In the genomic region with DNA sequence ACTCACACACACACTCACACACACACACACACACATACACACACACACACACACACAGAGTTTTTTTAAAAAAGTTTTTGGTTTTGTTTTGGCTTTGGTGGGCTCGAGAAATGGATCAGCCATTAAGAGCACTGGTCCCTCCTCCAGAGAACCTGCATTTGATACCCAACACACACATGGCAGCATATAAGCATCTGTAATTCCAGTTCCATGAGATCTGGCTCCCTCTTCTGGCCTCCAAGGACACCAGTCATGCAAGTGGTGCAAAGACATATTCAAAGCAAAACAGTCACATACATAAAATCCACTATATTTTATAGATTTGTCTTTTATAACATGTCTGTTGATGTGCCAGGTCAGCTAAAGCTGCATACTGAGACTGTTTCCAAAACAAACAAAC, we compare ENCODE assay signal across 9 mouse cellular contexts. TPM values are rescaled to one million over a fixed set of nuclear protein-coding genes. Genes with fewer than 3 reads are reported as not detected.
DNase-seq lines count a peak whose midpoint lies in the region; TF ChIP-seq lines count a peak whose summit lies in the region.
"Had no signal": no experiment of that assay in that cellular context is flagged by ENCODE, and none has a peak within 500 bp of the region (broad histone marks: within the 10 kb centered on the region; RNA-seq: fewer than 3 reads in every experiment).

No protein-coding gene starts in this region.

- H3K27me3 ChIP-seq in heart, adult 2 months (ENCODE audit: control insufficient read depth, insufficient read depth, low read length) = no peaks in the 10 kb centered on the region
- H3K27me3 ChIP-seq: neural tube, embryonic 12.5 days had no signal

- no peak overlapping the region for H3K9ac ChIP-seq in heart, adult 2 months (ENCODE audit: low read depth, low read length)
- H3K9ac ChIP-seq: neural tube, embryonic 12.5 days had no signal

- TF ChIP-seq EP300 in heart, adult 2 months (IDR thresholded peaks at IDR 0.05; ENCODE audit: insufficient read depth, low read depth, low read length) = no peak

- H3K4me1 ChIP-seq in heart, adult 2 months (ENCODE audit: control insufficient read depth, insufficient read depth, low read length) = no peaks in the 10 kb centered on the region; the same call in 1 of the 2 replicates

- H3K36me3 ChIP-seq in heart, adult 2 months (ENCODE audit: control insufficient read depth, insufficient read depth, low read length) = peaks cover 4% of the 10 kb centered on the region

- H3K4me3 ChIP-seq in heart, adult 2 months = no peak overlapping the region
- H3K4me3 ChIP-seq: neural tube, embryonic 12.5 days had no signal

- 59% methylated on average over 1 of the region's 1 CpGs for WGBS in heart, adult 2 months

- H3K79me2 ChIP-seq in heart, adult 2 months (replicated peaks; ENCODE audit: control insufficient read depth, insufficient read depth, low read length) = no peaks in the 10 kb centered on the region

- TF ChIP-seq POLR2A in heart, adult 2 months (IDR thresholded peaks at IDR 0.05; ENCODE audit: insufficient read depth, low read depth, low read length) = no peak

- TF ChIP-seq CTCF in heart, adult 2 months (IDR thresholded peaks at IDR 0.05) = peak; percentile 77

- no peak for DNase-seq in heart, adult 2 months
- DNase-seq in heart, postnatal 36 days = no peak
- peak; percentile 40 for DNase-seq in 3134 (ENCODE audit: extremely low read depth, insufficient read length, low spot score)
- peak; percentile 40 for DNase-seq in Muller cell, postnatal 12 days (ENCODE audit: inconsistent ontology term)
- peak; percentile 39 for DNase-seq in kidney, postnatal 14 days
- DNase-seq in ovary, postnatal 14 days (ENCODE audit: low spot score) = no peak
- no peak for DNase-seq in spleen, adult 18-20 months
- no peak for DNase-seq in frontal cortex, postnatal 14 days (ENCODE audit: low spot score in 2 of 2)

- intact Hi-C loops in heart, adult 2 months (cut with DNase I) = loop anchor here (2.0 kb wide), 1 partner anchor 179 kb away; no protein-coding TSS in a partner anchor
- intact Hi-C loops in heart, postnatal 36 days (cut with DNase I) = loop anchor here (1.0 kb wide), 1 partner anchor 179 kb away; no protein-coding TSS in a partner anchor

- H3K27ac ChIP-seq in heart, adult 2 months = no peak overlapping the region
- H3K27ac ChIP-seq: neural tube, embryonic 12.5 days had no signal

RNA-seq across cellular contexts. Expression of gene Dcaf5, which starts 58.8 kb away (rescaled TPM):
- total RNA-seq in heart, adult 2 months (2021) = 10 to 100 TPM; 32.4 to 38.1 TPM
- 15.9 and 24.9 TPM in 2 replicates for polyA plus RNA-seq in heart, adult 2 months (2012; rRNA removed)
- 10 to 100 TPM; 38.4 TPM for total RNA-seq in heart, postnatal 36 days (2021)

Comparison
In these comparisons a context has a peak if more than half of its experiments do, and no peak if none do; other contexts are left out.
1. DNase-seq: peak in 3134 (single experiment), Muller cell, postnatal 12 days (single experiment) and kidney, postnatal 14 days (single experiment); none in heart, adult 2 months (0 of 2), heart, postnatal 36 days (0 of 2), ovary, postnatal 14 days (single experiment), spleen, adult 18-20 months (0 of 2) and frontal cortex, postnatal 14 days (0 of 2).